Mouse (Mus musculus) brain, embryonic 14.5 days (tissue): ENCODE data around the gene Cep68.

ENCODE experiments used
- CTCF ChIP-seq: fragments of 200-500 bp; IDR thresholded peaks from 2 replicates; pipeline ENCODE4 v1.5.1; 2012; ENCODE audit warnings: inconsistent platforms, mild to moderate bottlenecking, moderate library complexity, borderline replicate concordance; ENCODE audit not compliant: insufficient read depth, insufficient read length; ENCODE audit errors: extremely low read depth
- POLR2A ChIP-seq: fragments of 200-500 bp; IDR thresholded peaks from 2 replicates; pipeline ENCODE4 v1.6.1; 2012; ENCODE audit warnings: mild to moderate bottlenecking, inconsistent platforms, borderline replicate concordance; ENCODE audit not compliant: poor library complexity, insufficient read depth, insufficient read length, severe bottlenecking; ENCODE audit errors: extremely low read depth

- TF ChIP-seq CTCF (no peak), POLR2A (no peak)
These were observed 25.0 kb downstream of the Cep68 start for GRCm38 (mm10) chr11:20224196-20224595.
